Mouse (Mus musculus): ENCODE results near the gene Ddi2. TPM values are rescaled to one million over a fixed set of nuclear protein-coding genes. Genes with fewer than 3 reads are reported as not detected.

The Ddi2 gene
- polyA plus RNA-seq, 1 experiment: 12.8 TPM

DNA sequence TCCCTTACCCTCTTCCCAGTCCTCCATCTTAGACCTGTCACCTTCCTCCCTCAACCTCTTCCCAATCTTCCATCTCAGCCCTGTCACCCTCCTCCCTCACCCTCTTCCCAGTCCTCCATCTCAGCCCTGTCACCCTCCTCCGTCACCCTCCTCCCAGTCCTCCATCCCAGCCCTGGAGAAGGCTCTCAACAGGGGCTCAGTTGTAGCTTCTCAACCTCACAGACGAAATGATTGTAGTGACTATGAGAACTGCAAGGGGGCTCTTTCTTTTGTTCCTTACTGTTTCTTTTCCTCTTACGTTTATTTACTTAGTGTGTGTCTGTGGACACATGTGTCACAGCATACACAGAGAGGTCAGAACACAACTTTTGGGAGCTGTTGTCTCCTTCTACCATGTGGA is 27.6 kb upstream of the Ddi2 start:
- H3K79me3 ChIP-seq (ENCODE audit: low read depth): no peaks in the 10 kb centered on the region
- H3K4me3 ChIP-seq (ENCODE audit: insufficient read depth, poor library complexity, severe bottlenecking): no peak overlapping the region
- no peaks in the 10 kb centered on the region for H3K36me3 ChIP-seq (ENCODE audit: control insufficient read depth, insufficient read depth)
- no peak for TF ChIP-seq MYOG (IDR thresholded peaks at IDR 0.05; ENCODE audit: control insufficient read depth, extremely low read depth, insufficient read length)
- no peak for TF ChIP-seq CTCF (IDR thresholded peaks at IDR 0.05; ENCODE audit: control insufficient read depth, insufficient read depth, insufficient read length)
- TF ChIP-seq MAX (IDR thresholded peaks at IDR 0.05): no peak
- TF ChIP-seq MYOD1 (IDR thresholded peaks at IDR 0.05; ENCODE audit: control insufficient read depth, insufficient read length, low read depth): no peak
- no peak for TF ChIP-seq FOSL1 (IDR thresholded peaks at IDR 0.05; ENCODE audit: insufficient read depth, low read length, poor library complexity, severe bottlenecking)
- no peak for TF ChIP-seq CEBPB (IDR thresholded peaks at IDR 0.05; ENCODE audit: low read depth)
- TF ChIP-seq USF1 (IDR thresholded peaks at IDR 0.05; ENCODE audit: low read depth): no peak
- no peaks in the 10 kb centered on the region for H3K27me3 ChIP-seq (ENCODE audit: control insufficient read depth, insufficient read depth, insufficient read length)
- no peak overlapping the region for H3ac ChIP-seq (ENCODE audit: control insufficient read depth, insufficient read length, low read depth)
- no peaks in the 10 kb centered on the region for H3K79me2 ChIP-seq (ENCODE audit: control insufficient read depth, insufficient read depth)

DNA sequence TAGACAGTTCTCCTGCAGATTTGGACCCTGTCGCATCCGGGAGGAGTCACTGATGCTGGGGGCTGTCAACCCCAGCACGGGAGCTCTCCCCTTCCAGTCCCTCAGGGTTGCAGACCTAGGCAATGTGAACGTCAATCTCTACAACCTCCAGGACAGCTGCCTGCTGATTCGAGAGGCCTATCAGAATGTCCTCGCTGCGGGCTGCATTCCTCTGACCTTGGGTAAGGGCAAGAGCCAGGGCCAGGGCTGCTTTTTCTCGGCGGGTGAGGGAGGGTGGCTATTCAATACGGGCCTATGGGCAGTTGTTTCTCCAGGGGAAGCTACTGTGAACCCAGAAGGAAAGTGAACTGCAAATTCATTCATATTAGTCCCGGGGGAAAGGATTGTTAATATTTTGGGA is 26.3 kb upstream of the Ddi2 start:
- TF ChIP-seq CTCF (IDR thresholded peaks at IDR 0.05; ENCODE audit: control insufficient read depth, insufficient read depth, insufficient read length) (no peak), MYOG (IDR thresholded peaks at IDR 0.05; ENCODE audit: control insufficient read depth, extremely low read depth, insufficient read length) (no peak), FOSL1 (IDR thresholded peaks at IDR 0.05; ENCODE audit: insufficient read depth, low read length, poor library complexity, severe bottlenecking) (no peak), MAX (IDR thresholded peaks at IDR 0.05) (no peak), MYOD1 (IDR thresholded peaks at IDR 0.05; ENCODE audit: control insufficient read depth, insufficient read length, low read depth) (no peak), CEBPB (IDR thresholded peaks at IDR 0.05; ENCODE audit: low read depth) (no peak), USF1 (IDR thresholded peaks at IDR 0.05; ENCODE audit: low read depth) (no peak)
- H3K79me2 ChIP-seq (ENCODE audit: control insufficient read depth, insufficient read depth): no peaks in the 10 kb centered on the region

DNA sequence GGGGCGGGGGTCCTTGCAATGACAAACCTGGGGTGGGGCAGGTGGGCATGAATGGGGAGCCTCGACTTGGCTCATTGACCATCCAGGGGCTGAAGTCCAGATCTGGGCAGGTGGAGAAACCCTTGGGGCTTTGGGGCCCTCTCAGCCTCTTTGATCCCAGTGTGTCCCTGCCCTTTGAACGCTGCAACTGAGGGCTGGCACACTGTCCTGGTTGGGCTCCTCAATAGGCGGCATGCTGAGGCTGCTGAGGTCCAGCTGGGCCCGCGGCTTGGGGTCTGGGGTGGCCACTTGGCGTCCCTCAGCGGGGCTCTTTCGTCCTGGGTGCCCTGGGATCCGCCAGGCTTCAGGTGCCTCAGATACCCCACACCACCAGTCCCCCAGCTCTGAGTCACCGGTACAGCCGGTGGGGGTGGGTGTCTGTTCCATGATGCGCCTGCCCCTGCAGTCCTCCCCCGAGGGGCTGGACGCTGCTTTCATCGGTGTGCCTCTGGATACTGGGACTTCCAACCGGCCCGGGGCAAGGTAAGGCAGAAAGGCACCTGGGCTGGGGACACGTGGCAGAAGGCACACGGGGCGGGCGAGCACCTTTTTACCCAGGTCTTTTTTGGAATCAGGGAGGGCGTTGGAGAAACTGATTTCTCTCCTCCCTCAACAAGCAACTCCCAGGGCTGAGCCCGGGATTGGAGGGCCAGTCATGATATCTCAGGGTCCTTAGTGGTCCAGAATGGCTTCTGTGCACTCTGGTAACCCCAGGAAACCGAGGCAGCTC is 23.5 kb upstream of the Ddi2 start, which contains the start of gene Agmat:
Gene Agmat, plus strand, starts transcription at position 95 of the 769 bp plus-strand sequence.
- Histone ChIP-seq H3K79me2 (ENCODE audit: control insufficient read depth, insufficient read depth) (no peaks in the 10 kb centered on the region), H3K4me3 (ENCODE audit: insufficient read depth, poor library complexity, severe bottlenecking) (no peak within 1 kb of the TSS), H3K79me3 (ENCODE audit: low read depth) (no peaks in the 10 kb centered on the region), H3K27me3 (ENCODE audit: control insufficient read depth, insufficient read depth, insufficient read length) (no peaks in the 10 kb centered on the region), H3K36me3 (ENCODE audit: control insufficient read depth, insufficient read depth) (no peaks in the 10 kb centered on the region), H3ac (ENCODE audit: control insufficient read depth, insufficient read length, low read depth) (no peak within 1 kb of the TSS)
- no peak for TF ChIP-seq CTCF (IDR thresholded peaks at IDR 0.05; ENCODE audit: control insufficient read depth, insufficient read depth, insufficient read length)

More for the DNA sequence above, 26.3 kb upstream of the Ddi2 start:
- Histone ChIP-seq H3K36me3 (ENCODE audit: control insufficient read depth, insufficient read depth) (no peaks in the 10 kb centered on the region), H3K79me3 (ENCODE audit: low read depth) (no peaks in the 10 kb centered on the region), H3K27me3 (ENCODE audit: control insufficient read depth, insufficient read depth, insufficient read length) (no peaks in the 10 kb centered on the region), H3ac (ENCODE audit: control insufficient read depth, insufficient read length, low read depth) (no peak overlapping the region), H3K4me3 (ENCODE audit: insufficient read depth, poor library complexity, severe bottlenecking) (no peak overlapping the region)

DNA sequence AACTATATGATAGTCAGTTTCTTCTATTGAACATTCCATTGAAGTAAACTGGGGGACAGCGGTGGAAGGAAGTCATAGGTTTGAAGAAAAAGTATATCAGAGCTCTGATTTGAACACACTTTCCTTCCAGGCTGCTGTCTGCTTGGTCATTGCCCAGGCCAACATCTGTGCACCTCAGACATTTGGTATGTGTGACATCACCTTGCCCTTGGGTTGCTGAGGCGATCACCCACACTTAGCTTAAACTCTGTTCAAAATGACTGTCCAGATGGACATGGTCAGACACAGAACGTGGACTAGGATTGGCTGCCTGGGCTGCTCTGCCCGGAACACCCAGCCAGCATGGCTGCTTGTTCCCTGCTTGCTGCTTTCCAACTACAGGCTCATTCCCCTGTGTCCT is 19.2 kb upstream of the Ddi2 start:
- Histone ChIP-seq H3K79me2 (ENCODE audit: control insufficient read depth, insufficient read depth) (no peaks in the 10 kb centered on the region), H3ac (ENCODE audit: control insufficient read depth, insufficient read length, low read depth) (no peak overlapping the region), H3K4me3 (ENCODE audit: insufficient read depth, poor library complexity, severe bottlenecking) (no peak overlapping the region), H3K79me3 (ENCODE audit: low read depth) (no peaks in the 10 kb centered on the region), H3K27me3 (ENCODE audit: control insufficient read depth, insufficient read depth, insufficient read length) (no peaks in the 10 kb centered on the region), H3K36me3 (ENCODE audit: control insufficient read depth, insufficient read depth) (no peaks in the 10 kb centered on the region)
- no peak for TF ChIP-seq MYOG (IDR thresholded peaks at IDR 0.05; ENCODE audit: control insufficient read depth, extremely low read depth, insufficient read length)
- no peak for TF ChIP-seq CTCF (IDR thresholded peaks at IDR 0.05; ENCODE audit: control insufficient read depth, insufficient read depth, insufficient read length)
- TF ChIP-seq CEBPB (IDR thresholded peaks at IDR 0.05; ENCODE audit: low read depth): no peak

DNA sequence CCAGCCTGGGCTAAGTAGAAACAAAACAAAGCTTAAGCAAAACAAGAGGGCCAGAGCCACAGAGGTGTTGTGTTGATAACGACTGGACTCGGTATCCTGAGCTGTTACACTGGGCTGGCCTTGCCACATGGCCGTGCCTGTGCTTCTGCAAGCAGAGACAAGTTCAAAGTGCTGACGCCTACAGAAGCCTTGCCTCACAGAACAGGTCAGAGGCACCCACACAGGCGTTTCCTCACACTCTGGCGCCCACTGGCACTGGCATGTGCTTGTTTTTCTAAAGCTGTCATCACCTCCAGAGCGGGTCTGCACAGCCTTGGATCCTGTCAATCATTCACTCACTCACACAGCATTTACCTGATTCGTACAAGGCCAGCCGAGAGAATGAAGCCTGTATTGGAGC is 18.6 kb upstream of the Ddi2 start:
- TF ChIP-seq MYOG (IDR thresholded peaks at IDR 0.05; ENCODE audit: control insufficient read depth, extremely low read depth, insufficient read length): no peak
- no peak for TF ChIP-seq MAX (IDR thresholded peaks at IDR 0.05)
- no peak for TF ChIP-seq USF1 (IDR thresholded peaks at IDR 0.05; ENCODE audit: low read depth)
- TF ChIP-seq MYOD1 (IDR thresholded peaks at IDR 0.05; ENCODE audit: control insufficient read depth, insufficient read length, low read depth): no peak
- no peak for TF ChIP-seq FOSL1 (IDR thresholded peaks at IDR 0.05; ENCODE audit: insufficient read depth, low read length, poor library complexity, severe bottlenecking)
- no peak for TF ChIP-seq CTCF (IDR thresholded peaks at IDR 0.05; ENCODE audit: control insufficient read depth, insufficient read depth, insufficient read length)
- no peak for TF ChIP-seq CEBPB (IDR thresholded peaks at IDR 0.05; ENCODE audit: low read depth)

DNA sequence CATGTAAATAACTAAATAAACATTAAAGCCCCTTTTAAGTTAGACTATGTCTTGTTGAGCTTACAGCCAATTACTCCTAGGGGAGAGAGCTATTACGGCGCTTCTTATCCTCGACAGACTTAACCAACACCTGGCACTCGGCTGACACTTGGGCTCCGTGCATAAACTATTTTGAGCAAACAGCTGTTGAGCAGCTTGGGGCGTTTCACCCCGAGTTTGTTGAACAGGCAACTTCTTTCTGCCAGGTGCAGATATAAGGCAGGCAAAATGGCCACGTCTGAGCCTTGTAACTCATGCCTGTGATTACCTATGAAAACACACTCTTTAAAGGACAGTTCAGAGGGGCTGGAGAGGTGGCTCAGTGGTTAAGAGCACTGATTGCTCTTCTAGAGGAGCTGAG is 14.8 kb upstream of the Ddi2 start:
- H3K27me3 ChIP-seq (ENCODE audit: control insufficient read depth, insufficient read depth, insufficient read length): no peaks in the 10 kb centered on the region

More for the DNA sequence above, 18.6 kb upstream of the Ddi2 start:
- Histone ChIP-seq H3K4me3 (ENCODE audit: insufficient read depth, poor library complexity, severe bottlenecking) (no peak overlapping the region), H3K27me3 (ENCODE audit: control insufficient read depth, insufficient read depth, insufficient read length) (no peaks in the 10 kb centered on the region), H3K36me3 (ENCODE audit: control insufficient read depth, insufficient read depth) (no peaks in the 10 kb centered on the region), H3K79me3 (ENCODE audit: low read depth) (no peaks in the 10 kb centered on the region), H3ac (ENCODE audit: control insufficient read depth, insufficient read length, low read depth) (no peak overlapping the region), H3K79me2 (ENCODE audit: control insufficient read depth, insufficient read depth) (no peaks in the 10 kb centered on the region)

More for the DNA sequence above, 14.8 kb upstream of the Ddi2 start:
- Histone ChIP-seq H3K79me2 (ENCODE audit: control insufficient read depth, insufficient read depth) (no peaks in the 10 kb centered on the region), H3K79me3 (ENCODE audit: low read depth) (no peaks in the 10 kb centered on the region), H3K4me3 (ENCODE audit: insufficient read depth, poor library complexity, severe bottlenecking) (no peak overlapping the region), H3K36me3 (ENCODE audit: control insufficient read depth, insufficient read depth) (no peaks in the 10 kb centered on the region), H3ac (ENCODE audit: control insufficient read depth, insufficient read length, low read depth) (no peak overlapping the region)
- TF ChIP-seq MAX (IDR thresholded peaks at IDR 0.05) (no peak), CTCF (IDR thresholded peaks at IDR 0.05; ENCODE audit: control insufficient read depth, insufficient read depth, insufficient read length) (no peak), USF1 (IDR thresholded peaks at IDR 0.05; ENCODE audit: low read depth) (no peak), MYOD1 (IDR thresholded peaks at IDR 0.05; ENCODE audit: control insufficient read depth, insufficient read length, low read depth) (no peak), CEBPB (IDR thresholded peaks at IDR 0.05; ENCODE audit: low read depth) (no peak), MYOG (IDR thresholded peaks at IDR 0.05; ENCODE audit: control insufficient read depth, extremely low read depth, insufficient read length) (no peak), FOSL1 (IDR thresholded peaks at IDR 0.05; ENCODE audit: insufficient read depth, low read length, poor library complexity, severe bottlenecking) (no peak)

All from C2C12 (cell line).